15 mouse cellular contexts compared by ENCODE assay signal in genomic region chr17:32199796-32200195, GRCm38 (mm10). TPM values are rescaled to one million over a fixed set of nuclear protein-coding genes. Genes with fewer than 3 reads are reported as not detected.
"Had no signal": no experiment of that assay in that cellular context is flagged by ENCODE, and none has a peak within 500 bp of the region (broad histone marks: within the 10 kb centered on the region; RNA-seq: fewer than 3 reads in every experiment).

No protein-coding gene starts in this region.

- DNase-seq: lung, adult 18-20 months; lung, embryonic 14.5 days; lung, postnatal 10 days; lung, postnatal 4 days; midbrain, embryonic 14.5 days; retina, postnatal 1 day; right cerebral cortex, adult 18-20 months; right cerebral cortex, postnatal 25 days; right cerebral cortex, postnatal 4 days; spleen, adult 18-20 months; thymus, adult 18-20 months; thymus, postnatal 14 days; thymus, postnatal 36 days had no signal

RNA-seq across cellular contexts. Expression of gene Ephx3, which starts 10.4 kb away (rescaled TPM):
- total RNA-seq: megakaryocyte-erythroid progenitor cell, adult 5-6 weeks had no signal
- polyA plus RNA-seq: midbrain, embryonic 14.5 days; neural tube, embryonic 11.5 days had no signal

RNA-seq across cellular contexts. Expression of gene Notch3, which starts 33.1 kb away (rescaled TPM):
- total RNA-seq: megakaryocyte-erythroid progenitor cell, adult 5-6 weeks had no signal
